Mouse (Mus musculus) gastrocnemius, adult 8-10 months (tissue): ENCODE measurements around the gene Prrt1. TPM values are rescaled to one million over a fixed set of nuclear protein-coding genes. Genes with fewer than 3 reads are reported as not detected.

Experiments
- DNase-seq, 2 experiments: peaks; one replicate each; pipeline ENCODE4 v3.0.0; 2022; ENCODE audit warnings: low spot score in 2 of 2
- total RNA-seq, 4 experiments: library from RNA; stranded (reverse); gene quantifications; 2 replicates each; pipeline ENCODE4 v1.2.4; 2022

Prrt1 gene
- total RNA-seq, 4 experiments from 2014 or later = 0.12 to 0.35 (median 0.25) TPM; not detected in 1

- DNase-seq = no peak
Observed at GRCm38 (mm10) chr17:34648141-34648890, 19.0 kb downstream of the Prrt1 start.

GRCm38 (mm10) chr17:34649106-34649864 is 20.0 kb downstream of the Prrt1 start:
- no peak for DNase-seq

DNA sequence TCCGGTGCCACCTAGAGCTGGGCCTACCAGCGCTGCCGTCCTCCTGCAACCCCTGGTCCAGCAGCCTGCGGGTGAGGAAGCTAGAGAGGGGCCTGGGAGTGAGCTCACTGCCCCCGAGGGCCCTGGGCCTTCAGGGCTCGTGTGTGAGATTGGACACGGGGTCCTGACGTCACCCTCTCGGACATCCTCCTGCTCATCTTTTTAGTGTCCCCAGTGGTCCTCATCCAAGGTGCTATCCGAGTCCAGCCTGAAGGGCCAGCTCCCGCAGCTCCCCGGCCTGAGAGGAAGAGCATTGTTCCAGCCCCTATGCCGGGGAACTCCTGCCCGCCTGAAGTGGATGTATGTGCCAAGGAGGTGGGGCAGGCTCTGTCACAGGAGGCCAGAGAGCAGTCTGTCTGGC is 21.4 kb downstream of the Prrt1 start:
- DNase-seq = no peak

- DNase-seq = no peak
Observed at GRCm38 (mm10) chr17:34651507-34652221, 22.3 kb downstream of the Prrt1 start.

- DNase-seq = no peak
Observed at GRCm38 (mm10) chr17:34652546-34652945, 23.2 kb downstream of the Prrt1 start.

DNA sequence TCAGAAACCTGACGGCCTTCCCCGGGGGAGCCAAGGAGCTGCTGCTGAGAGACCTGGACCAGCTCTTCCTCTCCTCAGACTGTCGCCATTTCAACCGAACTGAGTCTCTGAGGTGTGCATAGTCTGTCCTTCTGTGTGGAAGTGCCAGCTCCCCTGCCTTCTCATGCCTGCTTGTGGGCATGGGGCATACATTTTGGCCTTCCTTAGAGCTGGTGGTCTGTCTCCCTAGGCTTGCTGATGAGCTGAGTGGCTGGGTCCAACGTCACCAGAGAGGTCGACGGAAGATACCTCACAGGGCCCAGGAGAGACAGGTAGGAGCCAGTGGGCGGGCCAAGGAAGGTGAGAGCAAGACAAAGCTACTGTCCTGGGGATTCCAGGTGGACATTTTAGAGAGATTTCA is 23.7 kb downstream of the Prrt1 start:
- no peak for DNase-seq

DNA sequence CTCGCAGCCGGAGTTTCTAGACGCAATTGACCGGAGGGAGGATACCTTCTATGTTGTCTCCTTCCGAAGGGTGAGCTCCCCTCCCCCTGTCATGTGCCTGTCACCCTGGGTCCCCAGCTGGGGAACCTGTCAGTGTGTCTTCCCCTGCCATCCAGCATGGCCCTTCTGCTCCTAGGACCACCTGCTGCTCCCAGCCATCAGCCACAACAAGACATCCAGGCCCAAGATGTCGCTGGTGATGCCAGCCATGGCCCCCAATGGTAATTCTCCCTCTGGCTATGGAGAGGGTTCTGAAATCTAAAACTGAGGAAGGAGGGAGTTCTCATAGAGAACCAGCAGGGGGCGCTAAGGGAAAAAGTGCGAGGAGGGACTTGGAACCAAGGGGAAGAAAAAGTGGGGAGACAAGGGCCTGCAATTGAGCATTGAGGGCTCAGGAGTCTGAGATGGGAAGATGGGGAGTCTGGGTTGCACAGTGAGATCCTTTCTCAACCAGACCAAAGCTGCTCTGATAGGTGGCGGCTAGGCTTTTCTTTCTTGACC is 24.5 kb downstream of the Prrt1 start:
- no peak for DNase-seq

DNA sequence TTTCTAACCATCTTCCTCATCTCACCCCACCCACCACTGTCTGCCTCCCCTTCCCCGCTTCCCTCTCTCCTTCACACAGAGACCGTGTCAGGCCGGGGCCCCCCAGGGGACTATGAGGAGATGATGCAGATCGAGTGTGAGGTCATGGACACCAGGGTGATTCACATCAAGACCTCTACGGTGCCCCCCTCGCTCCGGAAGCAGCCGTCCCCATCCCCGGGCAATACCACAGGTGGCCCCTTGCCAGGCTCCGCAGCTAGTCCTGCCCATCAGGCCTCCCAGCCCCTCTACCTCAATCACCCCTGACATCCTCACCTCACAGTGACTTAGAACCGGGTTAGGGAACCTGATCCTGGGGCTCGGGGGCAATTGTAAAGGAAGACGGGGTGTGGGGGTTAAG is 25.1 kb downstream of the Prrt1 start:
- no peak for DNase-seq

- peak; percentile 59 to 77 for DNase-seq
Observed at GRCm38 (mm10) chr17:34655160-34655559, 25.8 kb downstream of the Prrt1 start.

DNA sequence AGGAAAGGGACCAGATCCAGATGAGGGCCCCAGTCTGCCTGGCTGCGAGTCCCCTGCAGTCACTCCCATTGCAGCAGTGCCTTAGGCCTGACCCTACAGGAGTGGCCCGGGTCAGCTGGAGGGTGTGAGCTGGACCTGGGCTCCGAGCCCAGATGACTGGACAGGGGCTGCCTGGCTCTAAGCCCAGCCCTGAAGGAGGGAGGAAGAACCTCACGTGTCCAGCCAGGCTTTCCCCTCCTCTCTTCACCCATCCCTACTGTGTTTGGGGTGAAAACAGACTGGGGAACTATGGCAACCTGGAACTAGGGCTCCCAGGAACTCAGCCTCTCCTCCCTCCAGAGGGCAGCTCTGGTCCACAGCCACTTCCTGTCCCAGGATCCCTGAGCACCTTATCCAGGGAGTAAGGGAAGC is 26.3 kb downstream of the Prrt1 start:
- peak; percentile 79 to 91 for DNase-seq

DNA sequence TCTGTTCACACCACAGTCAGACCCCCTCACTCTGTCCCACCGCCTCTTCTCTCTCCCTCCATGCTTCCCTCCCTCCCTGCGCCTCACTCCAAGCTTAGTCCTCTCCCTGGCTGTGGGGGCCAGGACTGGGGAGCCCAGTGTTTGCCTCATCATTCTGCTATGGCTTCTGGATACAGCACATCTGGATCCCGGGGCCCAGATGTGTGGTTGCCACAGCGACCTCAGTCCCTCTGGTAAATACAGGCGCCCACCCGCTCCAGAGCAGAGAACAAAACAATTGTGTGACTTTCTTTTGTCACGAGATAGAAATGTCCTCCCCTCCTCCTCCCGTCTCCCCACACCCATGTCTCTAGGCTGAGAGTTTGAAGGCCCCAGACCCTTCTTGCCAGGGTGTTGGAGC is 27.3 kb downstream of the Prrt1 start:
- DNase-seq = peak in 1 of 2 experiments; percentile 52

DNA sequence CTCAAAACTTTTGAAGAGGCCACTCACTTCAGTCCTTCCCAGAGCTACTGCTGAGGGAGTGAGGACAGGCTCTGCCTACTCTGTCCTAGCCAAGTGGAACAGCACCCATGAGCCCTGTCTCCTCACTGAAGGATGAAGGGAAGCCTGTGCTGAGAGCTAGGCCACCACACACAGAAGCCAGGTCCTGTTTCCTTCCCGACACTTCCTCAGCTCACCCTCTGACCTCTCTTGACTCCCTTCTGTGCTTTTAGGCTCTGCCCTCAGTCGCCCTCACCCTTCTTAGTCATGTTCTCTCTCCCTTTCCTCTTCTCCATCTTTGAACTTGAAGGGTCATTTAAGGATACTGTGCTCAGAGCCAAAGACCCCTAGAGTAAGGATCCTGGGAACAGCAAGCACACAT is 27.9 kb downstream of the Prrt1 start:
- DNase-seq = no peak

- no peak for DNase-seq
Observed at GRCm38 (mm10) chr17:34658145-34658544, 28.8 kb downstream of the Prrt1 start.

DNA sequence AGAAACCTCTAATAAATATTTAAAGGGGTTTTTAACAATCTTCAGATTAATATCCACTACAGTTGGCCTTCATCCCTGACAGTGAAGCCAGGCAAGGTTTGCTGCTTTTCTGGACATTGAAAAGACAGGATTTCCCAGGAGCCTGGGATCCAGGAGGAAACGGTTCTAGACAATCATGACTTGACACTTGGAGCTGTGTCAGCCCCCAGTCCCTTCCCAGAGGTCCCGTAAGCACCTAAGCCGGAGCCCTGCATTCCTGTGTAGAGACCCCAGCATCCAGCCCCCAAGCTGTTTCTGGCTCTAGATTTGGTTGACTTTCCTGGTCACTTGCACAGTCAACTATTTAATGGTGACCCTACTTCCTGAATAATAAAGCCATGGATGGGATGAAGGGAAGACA is 29.3 kb downstream of the Prrt1 start:
- DNase-seq = no peak

DNA sequence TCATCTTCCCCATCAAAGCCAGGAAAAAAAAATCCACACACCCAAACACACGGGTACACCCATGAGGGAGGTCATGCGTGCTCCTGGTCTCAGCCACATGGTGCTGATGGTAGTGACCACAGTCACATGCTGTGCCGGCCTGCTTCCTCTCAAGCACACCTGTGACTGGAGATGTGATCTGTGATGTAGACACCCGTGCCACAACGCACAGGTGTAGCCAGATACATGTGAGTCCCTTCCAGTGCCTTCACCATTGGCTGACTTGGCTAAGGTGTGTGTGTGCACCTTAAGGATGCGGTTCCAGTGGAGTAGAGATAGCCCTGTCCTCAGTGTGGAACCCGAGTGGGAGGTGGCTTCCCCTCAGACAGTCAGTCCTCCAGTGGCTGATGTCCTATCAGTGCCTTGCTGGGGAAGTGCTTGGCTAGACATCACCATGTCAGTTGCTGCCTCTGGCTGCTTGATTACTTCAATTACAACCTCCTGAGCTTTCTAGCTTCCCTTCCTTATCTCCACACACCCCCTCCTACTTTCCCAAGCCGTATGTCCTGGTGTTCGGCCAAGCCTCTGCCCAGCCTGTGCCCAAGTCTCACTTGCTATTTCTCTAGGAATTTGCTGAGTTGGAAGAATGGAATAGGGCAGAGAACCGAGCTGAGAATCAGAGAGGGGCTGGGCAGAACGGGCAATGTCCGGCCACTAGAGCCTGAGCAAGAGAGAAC is 30.0 kb downstream of the Prrt1 start:
- no peak for DNase-seq

DNA sequence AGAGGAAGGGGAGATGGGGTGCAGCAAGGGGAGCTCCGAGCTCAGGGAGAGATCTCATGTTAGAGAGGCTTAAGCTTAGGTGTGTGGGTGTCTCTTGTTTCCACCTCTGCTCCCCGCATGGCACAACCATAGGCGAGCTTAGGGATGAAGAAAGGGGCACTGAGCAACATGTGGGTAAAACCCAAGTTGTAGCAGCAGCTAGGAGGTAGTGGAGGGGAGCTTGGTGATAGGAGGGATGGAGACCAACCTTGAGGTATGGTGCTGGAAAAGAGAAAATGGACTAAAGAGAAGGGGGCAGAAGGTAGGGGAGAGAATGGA is 30.5 kb downstream of the Prrt1 start:
- DNase-seq = no peak

DNA sequence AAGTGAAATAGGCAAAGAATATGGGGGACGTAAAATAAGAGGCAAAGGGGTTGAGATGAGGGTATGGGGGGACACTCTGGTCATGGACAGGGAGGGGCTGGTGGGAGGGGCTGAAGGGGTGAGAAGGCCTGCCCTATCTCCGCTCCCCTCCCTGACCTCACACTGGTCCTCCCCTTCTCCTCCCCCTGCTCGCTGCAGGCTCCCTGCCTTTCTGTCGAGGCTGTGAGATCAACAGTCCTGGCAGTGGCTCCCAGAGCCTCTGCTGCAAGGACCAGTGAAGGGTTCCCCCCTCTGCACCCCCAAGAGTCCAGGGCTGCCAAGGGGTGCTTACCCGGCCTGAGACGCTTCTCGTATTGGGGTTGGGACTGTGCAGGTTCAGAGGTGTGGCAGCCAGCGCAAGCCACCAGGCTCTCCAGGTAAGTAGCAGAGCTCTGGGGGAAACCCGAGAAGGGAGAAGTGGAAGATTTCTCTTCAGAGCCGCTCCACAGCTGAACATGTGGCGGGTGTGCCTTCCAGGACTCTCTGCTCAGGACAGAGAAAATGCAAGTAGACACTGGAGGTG is 31.0 kb downstream of the Prrt1 start:
- peak in 1 of 2 experiments; percentile 41 for DNase-seq

GRCm38 (mm10) chr17:34661121-34661591 is 31.8 kb downstream of the Prrt1 start:
- peak; percentile 53 to 64 for DNase-seq

- DNase-seq = no peak
Observed at GRCm38 (mm10) chr17:34662468-34662867, 33.1 kb downstream of the Prrt1 start.

DNA sequence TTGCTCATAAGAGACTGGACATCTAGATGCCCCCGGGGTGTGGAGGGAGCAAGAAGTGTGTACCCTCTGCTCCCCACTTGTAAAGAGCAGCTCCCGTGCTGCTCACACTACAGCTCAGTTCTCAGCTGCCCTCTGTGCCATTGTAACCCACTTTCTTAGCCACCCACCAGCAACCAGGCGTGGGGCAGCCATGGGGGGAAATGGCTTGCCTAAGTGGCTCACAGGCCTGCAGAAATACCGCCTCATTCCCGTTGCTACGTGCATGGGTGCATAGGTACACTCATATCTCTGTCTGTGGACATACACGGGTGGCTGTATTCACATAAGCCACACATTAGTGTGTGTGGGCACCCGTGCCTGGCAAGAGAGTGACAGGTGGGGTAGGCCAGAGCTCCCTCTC is 33.6 kb downstream of the Prrt1 start:
- no peak for DNase-seq

DNA sequence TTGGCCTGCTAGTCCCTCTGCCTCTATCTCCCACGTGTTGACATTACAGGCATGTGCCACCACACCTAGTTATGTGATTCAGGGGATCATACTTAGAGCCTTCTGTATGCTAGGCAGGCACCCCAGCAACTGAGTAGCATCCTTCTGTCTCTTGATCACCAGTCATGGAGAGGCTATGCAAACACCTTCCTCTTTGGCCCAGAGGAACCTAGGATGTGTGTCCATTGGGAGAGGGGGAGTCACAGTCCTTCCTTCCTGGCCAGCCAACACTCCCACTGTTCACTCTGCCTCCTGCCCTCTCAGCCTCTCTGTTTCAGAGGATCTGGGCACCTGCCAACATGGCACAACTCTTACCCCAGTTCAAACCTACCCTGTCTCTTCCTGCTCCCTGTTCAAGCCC is 34.2 kb downstream of the Prrt1 start:
- no peak for DNase-seq
